Mouse (Mus musculus) neural tube, embryonic 11.5 days (tissue): ENCODE data around the gene Mycn. TPM values are rescaled to one million over a fixed set of nuclear protein-coding genes. Genes with fewer than 3 reads are reported as not detected.

Experiments
- ATAC-seq: fragments of 200-750 bp; cut with Nextera tagmentation; 2 replicates; pipeline ENCODE4 v1.8.0; 2017; ENCODE audit warnings: moderate number of reproducible peaks, mild to moderate bottlenecking, moderate TSS enrichment, moderate library complexity; ENCODE audit not compliant: insufficient read depth, low FRiP score, low TSS enrichment
- DNase-seq: peaks from one replicate; pipeline ENCODE4 v3.0.0-alpha.2; 2015; ENCODE audit warnings: low spot score
- H3K27ac ChIP-seq: fragments of 300-500 bp; sonication (generic); 2 replicates; pipeline ENCODE4 v1.5.1; 2014; ENCODE audit warnings: low read depth, mild to moderate bottlenecking, low read length
- H3K27me3 ChIP-seq: fragments of 300-500 bp; sonication (generic); 2 replicates; pipeline ENCODE4 v1.6.1; 2014; ENCODE audit warnings: mild to moderate bottlenecking, low read length, mixed read lengths; ENCODE audit not compliant: control insufficient read depth, insufficient read depth
- H3K36me3 ChIP-seq: fragments of 300-500 bp; sonication (generic); 2 replicates; pipeline ENCODE4 v1.6.1; 2014; ENCODE audit warnings: mild to moderate bottlenecking, low read length, moderate library complexity, mixed read lengths; ENCODE audit not compliant: control insufficient read depth, insufficient read depth
- H3K4me1 ChIP-seq: fragments of 300-500 bp; sonication (generic); 2 replicates; pipeline ENCODE4 v1.6.1; 2014; ENCODE audit warnings: low read length, mixed read lengths; ENCODE audit not compliant: control insufficient read depth, insufficient read depth
- H3K4me2 ChIP-seq: fragments of 300-500 bp; sonication (generic); 2 replicates; pipeline ENCODE4 v1.6.1; 2014; ENCODE audit warnings: low read depth, mild to moderate bottlenecking, moderate library complexity
- H3K4me3 ChIP-seq: fragments of 300-500 bp; sonication (generic); 2 replicates; pipeline ENCODE4 v1.5.1; 2014; ENCODE audit warnings: low read depth, low read length
- H3K9ac ChIP-seq: fragments of 300-500 bp; sonication (generic); 2 replicates; pipeline ENCODE4 v1.6.1; 2014; ENCODE audit warnings: mild to moderate bottlenecking, low read length
- H3K9me3 ChIP-seq: fragments of 300-500 bp; sonication (generic); 2 replicates; pipeline ENCODE4 v1.6.1; 2016; ENCODE audit warnings: low read length; ENCODE audit not compliant: control insufficient read depth
- WGBS: fragments of 180-500 bp; shearing (Covaris S2); extraction: QIAGEN DNeasy Blood & Tissue Kit; methylation state at CpG from one replicate; pipeline ENCODE4 v1.1.7; 2014; 5-methylcytosine and 5-hydroxymethylcytosine counted together
- polyA plus RNA-seq: library from polyadenylated mRNA; unstranded; fragments of >200 nt; fragmentation: Nextera tagmentation; extraction: Ambion mirVana; gene quantifications from 2 replicates; pipeline ENCODE4 v1.2.1, GENCODE M21; 2014

Mycn gene
- polyA plus RNA-seq, 1 experiment from 2014 or later = 107 TPM

GRCm38 (mm10) chr12:12937746-12938145 is 4.0 kb downstream of the Mycn start:
- DNase-seq = peak; percentile 19
- Histone ChIP-seq H3K4me2 (peak overlapping the region; percentile 67), H3K27ac (peak overlapping the region; percentile 95; the same call in 1 of the 2 replicates), H3K36me3 (peaks cover 8% of the 10 kb centered on the region), H3K4me1 (peaks cover 9% of the 10 kb centered on the region), H3K4me3 (peak overlapping the region; percentile 87), H3K9me3 (no peaks in the 10 kb centered on the region), H3K9ac (peak overlapping the region; percentile 95), H3K27me3 (no peaks in the 10 kb centered on the region)
- ATAC-seq = no peak
- WGBS = 21% methylated on average over 9 of the region's 9 CpGs

GRCm38 (mm10) chr12:12937088-12937487 is 4.6 kb downstream of the Mycn start:
- Histone ChIP-seq H3K9me3 (no peaks in the 10 kb centered on the region), H3K4me1 (peaks cover 9% of the 10 kb centered on the region), H3K36me3 (peaks cover 8% of the 10 kb centered on the region), H3K4me3 (peak overlapping the region; percentile 87; the same call in 1 of the 2 replicates), H3K9ac (peak overlapping the region; percentile 95), H3K27ac (no peak overlapping the region), H3K27me3 (no peaks in the 10 kb centered on the region), H3K4me2 (peak overlapping the region; percentile 67)
- no peak for DNase-seq
- no peak for ATAC-seq
- 73% methylated on average over 30 of the region's 30 CpGs for WGBS

- Histone ChIP-seq H3K36me3 (peaks cover 5% of the 10 kb centered on the region), H3K4me2 (no peak overlapping the region), H3K4me1 (peaks cover under 1% of the 10 kb centered on the region), H3K4me3 (no peak overlapping the region), H3K9me3 (no peaks in the 10 kb centered on the region), H3K27ac (no peak overlapping the region), H3K9ac (no peak overlapping the region), H3K27me3 (no peaks in the 10 kb centered on the region)
- 67% methylated on average over 7 of the region's 7 CpGs for WGBS
- no peak for ATAC-seq
- DNase-seq = no peak
Observed at GRCm38 (mm10) chr12:12932238-12932637, 9.5 kb downstream of the Mycn start.

GRCm38 (mm10) chr12:12928239-12928638 is 13.5 kb downstream of the Mycn start:
- Histone ChIP-seq H3K4me2 (no peak overlapping the region), H3K9ac (no peak overlapping the region), H3K4me3 (no peak overlapping the region), H3K9me3 (no peaks in the 10 kb centered on the region), H3K4me1 (no peaks in the 10 kb centered on the region), H3K36me3 (no peaks in the 10 kb centered on the region), H3K27ac (no peak overlapping the region), H3K27me3 (no peaks in the 10 kb centered on the region)
- ATAC-seq = no peak
- DNase-seq = no peak
- 64% methylated on average over 3 of the region's 3 CpGs for WGBS

- Histone ChIP-seq H3K9me3 (no peaks in the 10 kb centered on the region), H3K27me3 (no peaks in the 10 kb centered on the region), H3K36me3 (no peaks in the 10 kb centered on the region), H3K27ac (no peak overlapping the region), H3K4me2 (no peak overlapping the region), H3K4me1 (no peaks in the 10 kb centered on the region; the same call in 1 of the 2 replicates), H3K9ac (no peak overlapping the region), H3K4me3 (no peak overlapping the region)
- WGBS = 56% methylated on average over 3 of the region's 3 CpGs
- ATAC-seq (no peak), DNase-seq (no peak)
Observed at GRCm38 (mm10) chr12:12926975-12927527, 14.7 kb downstream of the Mycn start.

- Histone ChIP-seq H3K27ac (no peak overlapping the region), H3K4me1 (no peaks in the 10 kb centered on the region; the same call in 1 of the 2 replicates), H3K27me3 (no peaks in the 10 kb centered on the region), H3K4me3 (no peak overlapping the region), H3K9ac (no peak overlapping the region), H3K4me2 (no peak overlapping the region), H3K9me3 (no peaks in the 10 kb centered on the region), H3K36me3 (no peaks in the 10 kb centered on the region)
- DNase-seq (no peak), ATAC-seq (no peak)
- WGBS = 74% methylated on average over 3 of the region's 3 CpGs
Observed at GRCm38 (mm10) chr12:12924446-12924845, 17.3 kb downstream of the Mycn start.

- no peaks in the 10 kb centered on the region for H3K27me3 ChIP-seq
- H3K27ac ChIP-seq = no peak overlapping the region
- no peak overlapping the region for H3K4me3 ChIP-seq
- 34% methylated on average over 12 of the region's 12 CpGs for WGBS
- no peaks in the 10 kb centered on the region; the same call in 1 of the 2 replicates for H3K4me1 ChIP-seq
- ATAC-seq = no peak
- DNase-seq = no peak
- no peak overlapping the region for H3K9ac ChIP-seq
- no peaks in the 10 kb centered on the region for H3K9me3 ChIP-seq
- H3K36me3 ChIP-seq = no peaks in the 10 kb centered on the region
- H3K4me2 ChIP-seq = no peak overlapping the region
Observed at GRCm38 (mm10) chr12:12920166-12921157, 21.3 kb downstream of the Mycn start.

GRCm38 (mm10) chr12:12916298-12916697 is 25.4 kb downstream of the Mycn start:
- Histone ChIP-seq H3K4me1 (no peaks in the 10 kb centered on the region), H3K36me3 (no peaks in the 10 kb centered on the region), H3K9me3 (no peaks in the 10 kb centered on the region), H3K4me3 (no peak overlapping the region), H3K9ac (no peak overlapping the region), H3K4me2 (no peak overlapping the region), H3K27me3 (no peaks in the 10 kb centered on the region), H3K27ac (no peak overlapping the region)
- no peak for DNase-seq
- 35% methylated on average over 9 of the region's 9 CpGs for WGBS
- ATAC-seq = no peak
